Mouse (Mus musculus) lung, embryonic 16.5 days (tissue): ENCODE results near the gene Golim4. TPM values are rescaled to one million over a fixed set of nuclear protein-coding genes. Genes with fewer than 3 reads are reported as not detected.

Experiments
- polyA plus RNA-seq: library from polyadenylated mRNA; unstranded; fragments of >200 nt; fragmentation: Nextera tagmentation; extraction: Ambion mirVana; gene quantifications from 2 replicates; pipeline ENCODE4 v1.2.1, GENCODE M21; 2015

Gene Golim4
- polyA plus RNA-seq, 1 experiment from 2014 or later = 51.9 TPM

Other genes with a start within 250 kb of the Golim4 start
- gene Gm29133, start 208.8 kb downstream of the Golim4 start, polyA plus RNA-seq = not detected in 2 replicates
- gene Fstl5, start 117.3 kb upstream of the Golim4 start, polyA plus RNA-seq = 0.53 and 0.57 TPM in 2 replicates